Mouse (Mus musculus) heart, embryonic 11.5 days (tissue): ENCODE results near the gene Cd302. TPM values are rescaled to one million over a fixed set of nuclear protein-coding genes. Genes with fewer than 3 reads are reported as not detected.

Source experiments
- ATAC-seq: fragments of 200-750 bp; cut with Nextera tagmentation; replicated peaks from 2 replicates; pipeline ENCODE4 v1.8.0; 2017; ENCODE audit warnings: moderate library complexity; ENCODE audit not compliant: insufficient number of reproducible peaks, low FRiP score, low TSS enrichment
- H3K27ac ChIP-seq: fragments of 300-500 bp; sonication (generic); 2 replicates; pipeline ENCODE4 v1.5.1; 2014; ENCODE audit warnings: mild to moderate bottlenecking, low read depth, low read length
- H3K27me3 ChIP-seq: fragments of 300-500 bp; sonication (generic); 2 replicates; pipeline ENCODE4 v1.6.1; 2014; ENCODE audit warnings: mild to moderate bottlenecking, low read length, mixed read lengths; ENCODE audit not compliant: control insufficient read depth, insufficient read depth
- H3K36me3 ChIP-seq: fragments of 300-500 bp; sonication (generic); 2 replicates; pipeline ENCODE4 v1.6.1; 2014; ENCODE audit warnings: mild to moderate bottlenecking, low read length, moderate library complexity, mixed read lengths; ENCODE audit not compliant: control insufficient read depth, insufficient read depth
- H3K4me1 ChIP-seq: fragments of 300-500 bp; sonication (generic); 2 replicates; pipeline ENCODE4 v1.6.1; 2014; ENCODE audit warnings: low read length; ENCODE audit not compliant: control insufficient read depth, insufficient read depth
- H3K4me2 ChIP-seq: fragments of 300-500 bp; sonication (generic); 2 replicates; pipeline ENCODE4 v1.6.1; 2014; ENCODE audit warnings: mild to moderate bottlenecking, moderate library complexity
- H3K4me3 ChIP-seq: fragments of 300-500 bp; sonication (generic); 2 replicates; pipeline ENCODE4 v1.5.1; 2014; ENCODE audit warnings: low read depth, low read length
- H3K9ac ChIP-seq: fragments of 300-500 bp; sonication (generic); 2 replicates; pipeline ENCODE4 v1.6.1; 2014; ENCODE audit warnings: mild to moderate bottlenecking, low read depth, low read length, moderate library complexity
- H3K9me3 ChIP-seq: fragments of 300-500 bp; sonication (generic); replicated peaks from 2 replicates; pipeline ENCODE4 v1.6.1; 2016; ENCODE audit warnings: low read length; ENCODE audit not compliant: control insufficient read depth
- WGBS: fragments of 180-500 bp; shearing (Covaris S2); extraction: QIAGEN DNeasy Blood & Tissue Kit; methylation state at CpG from one replicate; pipeline ENCODE4 v1.1.7; 2014; ENCODE audit not compliant: insufficient replicate concordance; 5-methylcytosine and 5-hydroxymethylcytosine counted together
- polyA plus RNA-seq: library from polyadenylated mRNA; unstranded; fragments of >200 nt; fragmentation: Nextera tagmentation; extraction: Ambion mirVana; gene quantifications from 2 replicates; pipeline ENCODE4 v1.2.1, GENCODE M21; 2014

The Cd302 gene
- polyA plus RNA-seq, 1 experiment from 2014 or later = 22.6 TPM

- Histone ChIP-seq H3K27ac (no peak overlapping the region), H3K4me3 (no peak overlapping the region), H3K4me1 (no peaks in the 10 kb centered on the region), H3K9me3 (no peaks in the 10 kb centered on the region), H3K4me2 (no peak overlapping the region), H3K36me3 (no peaks in the 10 kb centered on the region), H3K27me3 (no peaks in the 10 kb centered on the region), H3K9ac (no peak overlapping the region)
- ATAC-seq = no peak
- WGBS = 80% methylated on average over 4 of the region's 4 CpGs
Observed at GRCm38 (mm10) chr2:60291381-60291780, 7.1 kb upstream of the Cd302 start.

GRCm38 (mm10) chr2:60289451-60289850 is 5.2 kb upstream of the Cd302 start:
- no peaks in the 10 kb centered on the region for H3K9me3 ChIP-seq
- no peak for ATAC-seq
- H3K4me3 ChIP-seq = no peak overlapping the region
- H3K4me2 ChIP-seq = no peak overlapping the region
- 78% methylated on average over 1 of the region's 1 CpGs for WGBS
- H3K27ac ChIP-seq = no peak overlapping the region
- no peaks in the 10 kb centered on the region for H3K36me3 ChIP-seq
- H3K4me1 ChIP-seq = no peaks in the 10 kb centered on the region
- no peaks in the 10 kb centered on the region for H3K27me3 ChIP-seq
- no peak overlapping the region for H3K9ac ChIP-seq

GRCm38 (mm10) chr2:60288606-60289005 is 4.3 kb upstream of the Cd302 start:
- Histone ChIP-seq H3K4me3 (no peak overlapping the region), H3K4me1 (no peaks in the 10 kb centered on the region), H3K27me3 (no peaks in the 10 kb centered on the region), H3K4me2 (no peak overlapping the region), H3K9me3 (no peaks in the 10 kb centered on the region), H3K27ac (no peak overlapping the region), H3K36me3 (no peaks in the 10 kb centered on the region), H3K9ac (no peak overlapping the region)
- ATAC-seq = no peak
- 58% methylated on average over 4 of the region's 4 CpGs for WGBS

- WGBS = 88% methylated on average over 8 of the region's 8 CpGs
- Histone ChIP-seq H3K4me3 (no peak overlapping the region), H3K4me2 (no peak overlapping the region), H3K27ac (no peak overlapping the region), H3K27me3 (no peaks in the 10 kb centered on the region), H3K36me3 (no peaks in the 10 kb centered on the region), H3K9ac (no peak overlapping the region), H3K9me3 (no peaks in the 10 kb centered on the region), H3K4me1 (peaks cover 3% of the 10 kb centered on the region; the same call in 1 of the 2 replicates)
- no peak for ATAC-seq
Observed at GRCm38 (mm10) chr2:60285107-60285617, 874 bp upstream of the Cd302 start.

- under 1% methylated on average over 42 of the region's 42 CpGs for WGBS
- peaks cover 3% of the 10 kb centered on the region; the same call in 1 of the 2 replicates for H3K4me1 ChIP-seq
- no peak overlapping the region for H3K27ac ChIP-seq
- no peaks in the 10 kb centered on the region for H3K36me3 ChIP-seq
- H3K9ac ChIP-seq = peak overlapping the region; percentile 71
- ATAC-seq = peak; percentile 77; the same call in 1 of the 2 replicates
- no peaks in the 10 kb centered on the region for H3K27me3 ChIP-seq
- peak overlapping the region; percentile 55 for H3K4me3 ChIP-seq
- H3K9me3 ChIP-seq = no peaks in the 10 kb centered on the region
- peak overlapping the region; percentile 86 for H3K4me2 ChIP-seq
Observed at GRCm38 (mm10) chr2:60283751-60284466, 379 bp downstream of the Cd302 start.

GRCm38 (mm10) chr2:60283208-60283750 is 1.0 kb downstream of the Cd302 start:
- Histone ChIP-seq H3K4me3 (peak overlapping the region; percentile 55), H3K4me2 (peak overlapping the region; percentile 86), H3K27ac (no peak overlapping the region), H3K36me3 (no peaks in the 10 kb centered on the region), H3K9ac (peak overlapping the region; percentile 71; the same call in 1 of the 2 replicates), H3K4me1 (peaks cover 3% of the 10 kb centered on the region; the same call in 1 of the 2 replicates), H3K27me3 (no peaks in the 10 kb centered on the region), H3K9me3 (no peaks in the 10 kb centered on the region)
- 14% methylated on average over 9 of the region's 9 CpGs for WGBS
- no peak for ATAC-seq

- Histone ChIP-seq H3K27me3 (no peaks in the 10 kb centered on the region), H3K4me1 (peaks cover 3% of the 10 kb centered on the region; the same call in 1 of the 2 replicates), H3K9me3 (no peaks in the 10 kb centered on the region), H3K36me3 (no peaks in the 10 kb centered on the region), H3K4me2 (peak overlapping the region; percentile 86), H3K9ac (no peak overlapping the region), H3K27ac (no peak overlapping the region), H3K4me3 (no peak overlapping the region)
- ATAC-seq = no peak
- 72% methylated on average over 4 of the region's 4 CpGs for WGBS
Observed at GRCm38 (mm10) chr2:60282625-60283024, 1.7 kb downstream of the Cd302 start.

GRCm38 (mm10) chr2:60278627-60279026 is 5.7 kb downstream of the Cd302 start:
- no peaks in the 10 kb centered on the region; the same call in 1 of the 2 replicates for H3K36me3 ChIP-seq
- no peaks in the 10 kb centered on the region for H3K9me3 ChIP-seq
- peaks cover 3% of the 10 kb centered on the region; the same call in 1 of the 2 replicates for H3K4me1 ChIP-seq
- no peak overlapping the region for H3K4me3 ChIP-seq
- ATAC-seq = no peak
- WGBS = 89% methylated on average over 4 of the region's 4 CpGs
- no peak overlapping the region for H3K9ac ChIP-seq
- H3K27me3 ChIP-seq = no peaks in the 10 kb centered on the region
- no peak overlapping the region for H3K27ac ChIP-seq
- no peak overlapping the region for H3K4me2 ChIP-seq
